Mouse (Mus musculus): ENCODE results near the gene Rabl2. TPM values are rescaled to one million over a fixed set of nuclear protein-coding genes. Genes with fewer than 3 reads are reported as not detected.

The Rabl2 gene
- total RNA-seq, 2 experiments from 2014 or later: 4.4 to 5.4 TPM

DNA sequence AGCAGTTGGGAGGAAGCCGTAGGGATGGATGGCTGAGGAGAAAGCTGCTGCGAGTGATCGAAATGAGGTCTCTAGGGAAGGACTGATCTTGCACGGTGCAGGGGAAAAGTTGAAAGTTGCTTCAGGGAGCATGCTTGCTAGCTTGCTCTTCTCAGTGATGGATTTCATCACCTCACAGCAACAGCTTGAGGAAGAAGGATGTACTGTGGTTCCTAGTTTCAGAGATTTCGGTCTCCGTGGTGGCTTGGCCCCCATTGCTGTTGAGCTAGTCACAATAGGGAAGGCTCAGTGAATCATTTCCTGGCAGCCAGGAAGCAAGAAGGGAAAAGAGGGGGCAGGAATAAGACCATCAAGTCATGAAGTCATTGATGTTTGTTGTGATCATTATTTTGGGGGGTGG is 36.1 kb downstream of the Rabl2 start:
- no peak for DNase-seq
- intact Hi-C loops (cut with DNase I): no loop called here

GRCm38 (mm10) chr15:89551733-89552132 is 40.0 kb downstream of the Rabl2 start:
- intact Hi-C loops (cut with DNase I): no loop called here
- DNase-seq: no peak

- DNase-seq: no peak
- intact Hi-C loops (cut with DNase I): no loop called here
Observed at GRCm38 (mm10) chr15:89550506-89550905, 41.2 kb downstream of the Rabl2 start.

- no peak for DNase-seq
- intact Hi-C loops (cut with DNase I): loop anchor here (5.0 kb wide), 1 partner anchor 47 kb away; no protein-coding TSS in a partner anchor
Observed at GRCm38 (mm10) chr15:89548837-89549236, 42.9 kb downstream of the Rabl2 start.

GRCm38 (mm10) chr15:89547824-89548601 is 43.7 kb downstream of the Rabl2 start:
- DNase-seq: no peak
- intact Hi-C loops (cut with DNase I): loop anchor here (5.0 kb wide), 1 partner anchor 46 kb away; no protein-coding TSS in a partner anchor

GRCm38 (mm10) chr15:89547321-89547720 is 44.4 kb downstream of the Rabl2 start:
- no peak for DNase-seq
- intact Hi-C loops (cut with DNase I): loop anchor here (5.0 kb wide), 1 partner anchor 45 kb away; no protein-coding TSS in a partner anchor

DNA sequence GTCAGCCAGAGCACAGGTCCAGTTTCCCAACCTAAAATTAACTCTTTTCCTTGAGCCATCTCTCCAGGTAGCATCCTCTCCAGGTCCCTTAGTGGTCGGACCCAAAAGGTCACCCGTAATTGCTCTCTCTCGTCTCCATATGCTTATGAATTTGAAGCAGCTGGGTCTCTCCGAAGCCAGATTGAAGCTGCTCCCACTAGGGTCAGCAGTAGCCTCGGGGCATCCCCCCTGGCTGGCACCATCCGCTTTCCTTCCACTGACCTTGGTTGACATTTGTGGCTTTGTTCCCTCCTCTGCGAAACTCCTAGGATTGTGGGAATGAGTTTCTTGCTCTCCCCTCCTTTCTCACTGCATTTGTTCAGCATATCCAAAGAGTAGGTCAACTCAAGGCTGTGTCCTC is 47.6 kb downstream of the Rabl2 start:
- no peak for DNase-seq
- intact Hi-C loops (cut with DNase I): no loop called here

- DNase-seq: no peak
- intact Hi-C loops (cut with DNase I): no loop called here
Observed at GRCm38 (mm10) chr15:89533843-89534207, 57.9 kb downstream of the Rabl2 start.

- DNase-seq: no peak
- intact Hi-C loops (cut with DNase I): no loop called here
Observed at GRCm38 (mm10) chr15:89532924-89533842, 58.5 kb downstream of the Rabl2 start.

Other genes with a start within 250 kb of the Rabl2 start
- 10 to 100 TPM; 29.0 to 33.2 TPM for gene Lmf2, start 236.3 kb downstream of the Rabl2 start, total RNA-seq (2021)
- gene Ncaph2, start 236.2 kb downstream of the Rabl2 start, total RNA-seq (2021): 10 to 100 TPM; 50.4 to 58.6 TPM
- gene Sco2, start 218.1 kb downstream of the Rabl2 start, total RNA-seq (2021): 10 to 100 TPM; 25.2 to 28.2 TPM
- under 1 TPM; 0.41 to 0.64 TPM for gene Tymp, start 214.9 kb downstream of the Rabl2 start, total RNA-seq (2021)
- gene Odf3b, start 212.6 kb downstream of the Rabl2 start, total RNA-seq (2021): under 1 TPM; 0.97 to 0.98 TPM
- not detected for gene Klhdc7b, start 207.0 kb downstream of the Rabl2 start, total RNA-seq (2021)
- gene Syce3, start 181.4 kb downstream of the Rabl2 start, total RNA-seq (2021): not detected
- 100 to 1,000 TPM; 573 to 577 TPM for gene Cpt1b, start 166.1 kb downstream of the Rabl2 start, total RNA-seq (2021)
- 1 to 10 TPM; 1.6 to 2.8 TPM for gene C730034F03Rik, start 162.3 kb downstream of the Rabl2 start, total RNA-seq (2021)
- 10 to 100 TPM; 14.5 to 17.8 TPM for gene Gm44502, start 162.2 kb downstream of the Rabl2 start, total RNA-seq (2021)
- 10 to 100 TPM; 51.2 to 57.0 TPM for gene Chkb, start 162.0 kb downstream of the Rabl2 start, total RNA-seq (2021)
- gene Mapk8ip2, start 138.0 kb downstream of the Rabl2 start, total RNA-seq (2021): under 1 TPM; 0.05 to 0.33 TPM
- 10 to 100 TPM; 12.2 to 14.1 TPM for gene Arsa, start 114.5 kb downstream of the Rabl2 start, total RNA-seq (2021)
- gene Shank3, start 92.3 kb downstream of the Rabl2 start, total RNA-seq (2021): 10 to 100 TPM; 47.0 to 56.3 TPM
- gene Acr, start 23.6 kb downstream of the Rabl2 start, total RNA-seq (2021): under 1 TPM; 0.25 to 0.68 TPM
- gene Syt10, start 249.9 kb upstream of the Rabl2 start, total RNA-seq (2021): not detected

Measured in heart, postnatal 36 days (tissue).